Mouse (Mus musculus) embryonic facial prominence, embryonic 14.5 days (tissue): ENCODE results near the gene Cacng8. TPM values are rescaled to one million over a fixed set of nuclear protein-coding genes. Genes with fewer than 3 reads are reported as not detected.
A peak's percentile ranks its signal among the peaks of the same experiment; 100 is the strongest.

Experiments
- ATAC-seq: fragments of 200-750 bp; cut with Nextera tagmentation; 2 replicates; pipeline ENCODE4 v1.8.0; 2017; ENCODE audit warnings: low read depth, moderate number of reproducible peaks, moderate TSS enrichment
- DNase-seq: peaks from one replicate; pipeline ENCODE4 v3.0.0-alpha.2; 2015; ENCODE audit warnings: low spot score
- H3K27ac ChIP-seq: fragments of 300-500 bp; sonication (generic); replicated peaks from 2 replicates; pipeline ENCODE4 v1.5.1; 2014; ENCODE audit warnings: low read depth, mild to moderate bottlenecking, low read length, moderate library complexity
- H3K27me3 ChIP-seq: fragments of 300-500 bp; sonication (generic); replicated peaks from 2 replicates; pipeline ENCODE4 v1.6.1; 2014; ENCODE audit warnings: low read length; ENCODE audit not compliant: control insufficient read depth, insufficient read depth
- H3K36me3 ChIP-seq: fragments of 300-500 bp; sonication (generic); 2 replicates; pipeline ENCODE4 v1.6.1; 2014; ENCODE audit warnings: low read length, mixed read lengths; ENCODE audit not compliant: control insufficient read depth, insufficient read depth
- H3K4me1 ChIP-seq: fragments of 300-500 bp; sonication (generic); 2 replicates; pipeline ENCODE4 v1.6.1; 2014; ENCODE audit warnings: antibody characterized with exemption, low read length; ENCODE audit not compliant: control insufficient read depth, insufficient read depth
- H3K4me2 ChIP-seq: fragments of 300-500 bp; sonication (generic); 2 replicates; pipeline ENCODE4 v1.6.1; 2014; ENCODE audit warnings: low read depth, mild to moderate bottlenecking, low read length, moderate library complexity, mixed read lengths
- H3K4me3 ChIP-seq: fragments of 300-500 bp; sonication (generic); 2 replicates; pipeline ENCODE4 v1.5.1; 2014; ENCODE audit warnings: low read depth, mild to moderate bottlenecking, low read length
- H3K9ac ChIP-seq: fragments of 300-500 bp; sonication (generic); 2 replicates; pipeline ENCODE4 v1.6.1; 2014; ENCODE audit warnings: low read depth, mild to moderate bottlenecking, low read length, moderate library complexity, mixed read lengths
- H3K9me3 ChIP-seq: fragments of 300-500 bp; sonication (generic); 2 replicates; pipeline ENCODE4 v1.6.1; 2016; ENCODE audit warnings: low read length; ENCODE audit not compliant: control insufficient read depth
- WGBS: fragments of 180-500 bp; shearing (Covaris S2); extraction: QIAGEN DNeasy Blood & Tissue Kit; methylation state at CpG from one replicate; pipeline ENCODE4 v1.1.7; 2014; 5-methylcytosine and 5-hydroxymethylcytosine counted together
- microRNA-seq: library from miRNA; unstranded; fragments of <30 nt; microRNA quantifications from one replicate; pipeline ENCODE4, GENCODE M21; 2016; ENCODE audit warnings: borderline number of aligned reads
- polyA plus RNA-seq: library from polyadenylated mRNA; unstranded; fragments of >200 nt; fragmentation: Nextera tagmentation; extraction: Ambion mirVana; gene quantifications from 2 replicates; pipeline ENCODE4 v1.2.1, GENCODE M21; 2014

Gene Cacng8
- polyA plus RNA-seq, 1 experiment from 2014 or later: 1.3 TPM

- ATAC-seq: no peak
Observed at GRCm38 (mm10) chr7:3460261-3460660, 69.8 kb downstream of the Cacng8 start.

GRCm38 (mm10) chr7:3463306-3463705 is 72.8 kb downstream of the Cacng8 start:
- Histone ChIP-seq H3K4me1 (no peaks in the 10 kb centered on the region), H3K4me3 (no peak overlapping the region), H3K4me2 (no peak overlapping the region), H3K27ac (no peak overlapping the region), H3K9ac (no peak overlapping the region), H3K36me3 (no peaks in the 10 kb centered on the region), H3K9me3 (no peaks in the 10 kb centered on the region), H3K27me3 (no peaks in the 10 kb centered on the region)
- ATAC-seq (no peak), DNase-seq (no peak)
- WGBS: 81% methylated on average over 4 of the region's 4 CpGs

More at GRCm38 (mm10) chr7:3460261-3460660, 69.8 kb downstream of the Cacng8 start:
- Histone ChIP-seq H3K9me3 (no peaks in the 10 kb centered on the region), H3K4me2 (no peak overlapping the region), H3K27ac (no peak overlapping the region), H3K36me3 (no peaks in the 10 kb centered on the region), H3K4me3 (no peak overlapping the region), H3K27me3 (no peaks in the 10 kb centered on the region), H3K9ac (no peak overlapping the region), H3K4me1 (no peaks in the 10 kb centered on the region)
- DNase-seq: no peak
- WGBS: 85% methylated on average over 8 of the region's 8 CpGs

Small RNA genes lying within 50 kb of the gene (microRNA-seq; reads per million reads assigned to microRNA genes)
- 9.6 reads per million, percentile 28 among the genes with 10 or more reads in this experiment for gene Gm23450

Other genes starting within 250 kb of the Cacng8 start
- 0.10 and 0.16 TPM in 2 replicates for gene AU018091, start 221.5 kb upstream of the Cacng8 start, polyA plus RNA-seq
- gene Nlrp12, start 140.9 kb upstream of the Cacng8 start, polyA plus RNA-seq: 0.03 TPM in 1 of 2 replicates, not detected in the other
- 149 and 178 TPM in 2 replicates for gene Myadm, start 101.6 kb upstream of the Cacng8 start, polyA plus RNA-seq
- 0.10 and 0.15 TPM in 2 replicates for gene Prkcg, start 101.5 kb upstream of the Cacng8 start, polyA plus RNA-seq
- gene Cacng7, start 57.7 kb upstream of the Cacng8 start, polyA plus RNA-seq: 1.7 and 3.1 TPM in 2 replicates
- gene Cacng6, start 33.5 kb downstream of the Cacng8 start, polyA plus RNA-seq: 13.0 and 14.5 TPM in 2 replicates
- 0.22 and 0.29 TPM in 2 replicates for gene Tarm1, start 111.9 kb downstream of the Cacng8 start, polyA plus RNA-seq
- gene Oscar, start 225.5 kb downstream of the Cacng8 start, polyA plus RNA-seq: 0.22 and 0.49 TPM in 2 replicates
- gene Ndufa3, start 226.7 kb downstream of the Cacng8 start, polyA plus RNA-seq: 497 and 552 TPM in 2 replicates
- gene Tfpt, start 239.2 kb downstream of the Cacng8 start, polyA plus RNA-seq: 19.1 and 20.5 TPM in 2 replicates
- 74.0 and 88.2 TPM in 2 replicates for gene Prpf31, start 239.3 kb downstream of the Cacng8 start, polyA plus RNA-seq